Mouse (Mus musculus) cortical plate, adult 2 months (tissue): ENCODE data around the gene Nppc.

Source experiments
- CTCF ChIP-seq: fragments of 200-500 bp; IDR thresholded peaks from 2 replicates; pipeline ENCODE4 v1.5.1; 2011; ENCODE audit warnings: mild to moderate bottlenecking, control low read depth, low read length; ENCODE audit not compliant: insufficient read depth; ENCODE audit errors: extremely low read depth
- POLR2A ChIP-seq: fragments of 200-500 bp; IDR thresholded peaks from 2 replicates; pipeline ENCODE4 v1.6.1; 2011; ENCODE audit warnings: mild to moderate bottlenecking, low read length, control low read depth; ENCODE audit not compliant: insufficient read depth; ENCODE audit errors: extremely low read depth

GRCm38 (mm10) chr1:86718190-86718589 is 47.8 kb upstream of the Nppc start:
- TF ChIP-seq POLR2A (no peak), CTCF (no peak)
